In the genomic region with DNA sequence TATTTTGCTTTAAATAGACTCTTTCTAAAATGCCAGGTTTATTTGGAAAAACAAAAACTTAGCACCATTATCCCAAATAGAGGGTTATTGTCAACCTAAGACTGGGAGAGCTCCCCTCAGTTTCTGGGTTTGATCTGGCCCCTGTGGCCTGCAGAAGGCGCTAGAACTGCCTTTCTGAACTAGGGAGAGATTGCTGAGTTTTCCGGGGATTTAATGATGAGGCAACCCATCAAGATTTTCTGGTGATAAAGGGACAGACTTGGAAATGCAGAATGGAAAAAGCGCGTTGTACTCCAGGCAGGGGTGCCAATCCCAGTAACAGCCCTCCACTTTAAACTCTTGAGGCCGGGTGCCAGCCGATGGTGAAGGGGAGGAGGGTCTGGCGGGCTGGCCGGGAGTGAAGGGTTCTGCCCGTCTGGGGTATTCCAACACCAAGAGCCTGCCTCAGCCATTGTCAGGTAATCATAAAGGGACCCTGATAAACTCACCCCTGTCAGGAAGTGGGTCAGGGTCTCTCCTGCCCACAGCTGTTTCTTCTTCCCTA, we compare ENCODE assay signal across 15 mouse cellular contexts. TPM values are rescaled to one million over a fixed set of nuclear protein-coding genes. Genes with fewer than 3 reads are reported as not detected.
DNase-seq lines count a peak whose midpoint lies in the region; ATAC-seq lines count a peak whose summit lies in the region.
"Had no signal": no experiment of that assay in that cellular context is flagged by ENCODE, and none has a peak within 500 bp of the region (broad histone marks: within the 10 kb centered on the region; RNA-seq: fewer than 3 reads in every experiment).

No protein-coding gene starts in this region.

- H3K4me1 ChIP-seq in heart, embryonic 10.5 days: peaks cover 66% of the 10 kb centered on the region
- H3K4me1 ChIP-seq in heart, embryonic 12.5 days (replicated peaks): peaks cover 58% of the 10 kb centered on the region
- H3K4me1 ChIP-seq in lung, embryonic 16.5 days (replicated peaks; ENCODE audit: control insufficient read depth, insufficient read depth, low read length): peaks cover 28% of the 10 kb centered on the region
- peaks cover 74% of the 10 kb centered on the region for H3K4me1 ChIP-seq in embryonic facial prominence, embryonic 10.5 days

- no peaks in the 10 kb centered on the region for H3K27me3 ChIP-seq in heart, embryonic 10.5 days (ENCODE audit: insufficient read depth, poor library complexity, severe bottlenecking)
- no peaks in the 10 kb centered on the region for H3K27me3 ChIP-seq in heart, embryonic 12.5 days (replicated peaks)
- H3K27me3 ChIP-seq in lung, embryonic 16.5 days (ENCODE audit: control insufficient read depth, insufficient read depth, low read depth, low read length): no peaks in the 10 kb centered on the region
- H3K27me3 ChIP-seq in embryonic facial prominence, embryonic 10.5 days (replicated peaks; ENCODE audit: low read depth, poor library complexity, severe bottlenecking): no peaks in the 10 kb centered on the region
- H3K27me3 ChIP-seq: liver, embryonic 13.5 days had no signal

- peaks cover 4% of the 10 kb centered on the region; the same call in 1 of the 2 replicates for H3K36me3 ChIP-seq in heart, embryonic 10.5 days
- no peaks in the 10 kb centered on the region for H3K36me3 ChIP-seq in heart, embryonic 12.5 days
- no peaks in the 10 kb centered on the region for H3K36me3 ChIP-seq in lung, embryonic 16.5 days (ENCODE audit: control insufficient read depth, insufficient read depth, low read length)
- 0 out of 2 replicates have a peak, but pooled peaks cover 5% of the 10 kb centered on the region for H3K36me3 ChIP-seq in embryonic facial prominence, embryonic 10.5 days (replicated peaks)
- H3K36me3 ChIP-seq: liver, embryonic 13.5 days had no signal

- no peak overlapping the region for H3K9ac ChIP-seq in heart, embryonic 12.5 days
- no peak overlapping the region for H3K9ac ChIP-seq in lung, embryonic 16.5 days (ENCODE audit: low read length)
- H3K9ac ChIP-seq: liver, embryonic 13.5 days had no signal

- WGBS in heart, embryonic 10.5 days: 49% methylated on average over 9 of the region's 9 CpGs
- WGBS in heart, embryonic 12.5 days: 40% methylated on average over 9 of the region's 9 CpGs
- WGBS in lung, embryonic 16.5 days: 43% methylated on average over 9 of the region's 9 CpGs
- 79% methylated on average over 9 of the region's 9 CpGs for WGBS in embryonic facial prominence, embryonic 10.5 days

- peak overlapping the region; percentile 2; the same call in 1 of the 2 replicates for H3K27ac ChIP-seq in heart, embryonic 10.5 days
- H3K27ac ChIP-seq in heart, embryonic 12.5 days (ENCODE audit: poor library complexity, severe bottlenecking): no peak overlapping the region
- no peak overlapping the region for H3K27ac ChIP-seq in lung, embryonic 16.5 days (ENCODE audit: low read length)
- peak overlapping the region; percentile 30; the same call in 1 of the 2 replicates for H3K27ac ChIP-seq in embryonic facial prominence, embryonic 10.5 days (replicated peaks)
- H3K27ac ChIP-seq: liver, embryonic 13.5 days had no signal

- no peak overlapping the region for H3K4me2 ChIP-seq in heart, embryonic 12.5 days
- no peak overlapping the region for H3K4me2 ChIP-seq in lung, embryonic 16.5 days (ENCODE audit: low read depth, low read length)
- H3K4me2 ChIP-seq: liver, embryonic 13.5 days had no signal

- DNase-seq in heart, embryonic 10.5 days (ENCODE audit: low spot score): no peak
- no peak for DNase-seq in lung, postnatal 36 days
- no peak for DNase-seq in embryonic facial prominence, embryonic 10.5 days (ENCODE audit: low spot score)
- peak; percentile 38 for DNase-seq in lung, postnatal 10 days
- DNase-seq in thymus, postnatal 10 days (ENCODE audit: low spot score in 2 of 2): no peak
- DNase-seq: adrenal gland, adult 2 months; cerebellum, postnatal 25 days; kidney, postnatal 10 days; liver, embryonic 13.5 days; thymus, postnatal 25 days had no signal

- ATAC-seq in heart, embryonic 12.5 days (ENCODE audit: insufficient number of reproducible peaks, low FRiP score): no peak
- ATAC-seq in lung, embryonic 16.5 days (ENCODE audit: low read depth): peak; percentile 46; the same call in 1 of the 2 replicates
- ATAC-seq: hindbrain, embryonic 16.5 days had no signal

- H3K4me3 ChIP-seq in heart, embryonic 10.5 days: no peak overlapping the region
- H3K4me3 ChIP-seq in heart, embryonic 12.5 days: no peak overlapping the region
- no peak overlapping the region for H3K4me3 ChIP-seq in lung, embryonic 16.5 days (ENCODE audit: low read length)
- H3K4me3 ChIP-seq in embryonic facial prominence, embryonic 10.5 days: no peak overlapping the region
- H3K4me3 ChIP-seq: liver, embryonic 13.5 days; megakaryocyte, embryonic 14.5 days; myocyte had no signal

- no peaks in the 10 kb centered on the region for H3K9me3 ChIP-seq in heart, embryonic 10.5 days
- no peaks in the 10 kb centered on the region for H3K9me3 ChIP-seq in heart, embryonic 12.5 days (replicated peaks)
- H3K9me3 ChIP-seq in lung, embryonic 16.5 days (ENCODE audit: control insufficient read depth, low read length): no peaks in the 10 kb centered on the region
- no peaks in the 10 kb centered on the region for H3K9me3 ChIP-seq in embryonic facial prominence, embryonic 10.5 days
- H3K9me3 ChIP-seq: liver, embryonic 13.5 days had no signal

RNA-seq across cellular contexts. Expression of a gene that starts 55.0 kb away (rescaled TPM):
- 126 and 135 TPM in 2 replicates for polyA plus RNA-seq in heart, embryonic 10.5 days (2016; fragmentation: Nextera tagmentation; extraction: Ambion mirVana)
- 111 TPM in 2 replicates for polyA plus RNA-seq in heart, embryonic 12.5 days (2016; fragmentation: Nextera tagmentation; extraction: Ambion mirVana)
- polyA plus RNA-seq in lung, embryonic 16.5 days (2015; fragmentation: Nextera tagmentation; extraction: Ambion mirVana): 122 and 126 TPM in 2 replicates
- polyA plus RNA-seq in embryonic facial prominence, embryonic 10.5 days (2016; fragmentation: Nextera tagmentation; extraction: Ambion mirVana): 136 and 142 TPM in 2 replicates

RNA-seq across cellular contexts. Expression of a gene that starts 55.0 kb away (rescaled TPM):
- polyA plus RNA-seq in heart, embryonic 10.5 days (2016; fragmentation: Nextera tagmentation; extraction: Ambion mirVana): 27.8 and 29.1 TPM in 2 replicates
- 20.4 and 24.2 TPM in 2 replicates for polyA plus RNA-seq in heart, embryonic 12.5 days (2016; fragmentation: Nextera tagmentation; extraction: Ambion mirVana)
- polyA plus RNA-seq in lung, embryonic 16.5 days (2015; fragmentation: Nextera tagmentation; extraction: Ambion mirVana): 18.6 and 22.1 TPM in 2 replicates
- polyA plus RNA-seq in embryonic facial prominence, embryonic 10.5 days (2016; fragmentation: Nextera tagmentation; extraction: Ambion mirVana): 26.1 and 28.8 TPM in 2 replicates

Comparison
In these comparisons a context has a peak if more than half of its experiments do, and no peak if none do; other contexts are left out.
1. H3K27ac ChIP-seq: peak in heart, embryonic 10.5 days (single experiment) and embryonic facial prominence, embryonic 10.5 days (single experiment); none in heart, embryonic 12.5 days (single experiment) and lung, embryonic 16.5 days (single experiment).